Mouse (Mus musculus) lung, adult 2 months (tissue): ENCODE data around the gene Stambpl1. TPM values are rescaled to one million over a fixed set of nuclear protein-coding genes. Genes with fewer than 3 reads are reported as not detected.

Source experiments
- DNase-seq: peaks from one replicate; pipeline ENCODE4 v3.0.0; 2022
- H3K4me1 ChIP-seq: fragments of 200-500 bp; 2 replicates; pipeline ENCODE4 v1.6.1; 2011; ENCODE audit warnings: low read length; ENCODE audit not compliant: control insufficient read depth, insufficient read depth
- H3K4me3 ChIP-seq: fragments of 200-500 bp; replicated peaks from 2 replicates; pipeline ENCODE3; 2011; ENCODE audit warnings: low read depth, mild to moderate bottlenecking, control low read depth, low read length; ENCODE audit errors: extremely low read depth
- CTCF ChIP-seq: fragments of 200-500 bp; IDR thresholded peaks from 2 replicates; pipeline ENCODE4 v1.5.1; 2011; ENCODE audit warnings: mild to moderate bottlenecking, low read length, control low read depth; ENCODE audit not compliant: insufficient read depth
- POLR2A ChIP-seq: fragments of 200-500 bp; IDR thresholded peaks from 2 replicates; pipeline ENCODE4 v1.6.1; 2011; ENCODE audit warnings: low read depth, mild to moderate bottlenecking, control low read depth, low read length, borderline replicate concordance; ENCODE audit errors: extremely low read depth
- WGBS: fragments of 180-500 bp; shearing (Covaris S2); methylation state at CpG from one replicate; pipeline ENCODE4 v1.1.7; 2018; 5-methylcytosine and 5-hydroxymethylcytosine counted together
- polyA plus RNA-seq: library from polyadenylated mRNA; depleted of rRNA; stranded (reverse); fragments of >200 nt; gene quantifications from 2 replicates; pipeline ENCODE4 v1.2.3, GENCODE M21; 2012

Stambpl1 gene
- polyA plus RNA-seq, 1 experiment = 7.4 TPM

- WGBS = 59% methylated on average over 1 of the region's 1 CpGs
- H3K4me1 ChIP-seq = no peaks in the 10 kb centered on the region; the same call in 1 of the 2 replicates
Observed at GRCm38 (mm10) chr19:34268991-34269390, 77.0 kb downstream of the Stambpl1 start.

DNA sequence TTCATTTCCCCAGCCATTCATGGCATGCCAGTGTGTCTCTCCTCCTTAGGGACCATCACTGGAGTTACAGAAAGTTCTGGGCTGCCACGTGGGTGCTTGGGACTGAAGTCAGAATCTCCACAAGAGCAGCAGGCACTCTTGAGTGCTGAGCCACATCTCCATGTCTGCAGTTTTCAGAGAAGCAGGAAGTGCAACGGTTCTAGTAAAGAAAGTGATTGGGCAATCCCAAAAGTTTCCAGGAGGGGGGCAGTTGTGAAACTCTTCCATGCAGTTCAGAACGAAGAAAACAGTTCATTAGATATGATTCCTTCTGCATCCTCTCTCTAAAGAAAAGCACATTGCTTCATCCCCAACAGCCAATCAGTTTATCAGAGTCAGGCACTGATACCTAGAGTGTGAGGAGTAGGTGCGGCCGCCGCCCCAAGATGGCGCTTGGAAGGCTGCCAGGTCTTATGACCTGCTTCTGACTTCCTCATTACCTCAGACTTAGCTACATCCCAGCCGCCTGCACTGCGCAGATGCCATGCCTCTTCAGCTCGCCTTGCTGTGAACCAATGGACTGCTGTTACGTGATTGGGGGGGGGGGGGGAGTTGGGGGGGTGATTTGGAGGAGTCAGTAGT is 78.2 kb downstream of the Stambpl1 start:
- no peak for DNase-seq
- TF ChIP-seq POLR2A (no peak), CTCF (no peak)
- 67% methylated on average over 11 of the region's 11 CpGs for WGBS
- Histone ChIP-seq H3K4me3 (no peak overlapping the region), H3K4me1 (no peaks in the 10 kb centered on the region; the same call in 1 of the 2 replicates)

More at GRCm38 (mm10) chr19:34268991-34269390, 77.0 kb downstream of the Stambpl1 start:
- TF ChIP-seq POLR2A = no peak
- no peak for TF ChIP-seq CTCF
- H3K4me3 ChIP-seq = no peak overlapping the region
- no peak for DNase-seq

DNA sequence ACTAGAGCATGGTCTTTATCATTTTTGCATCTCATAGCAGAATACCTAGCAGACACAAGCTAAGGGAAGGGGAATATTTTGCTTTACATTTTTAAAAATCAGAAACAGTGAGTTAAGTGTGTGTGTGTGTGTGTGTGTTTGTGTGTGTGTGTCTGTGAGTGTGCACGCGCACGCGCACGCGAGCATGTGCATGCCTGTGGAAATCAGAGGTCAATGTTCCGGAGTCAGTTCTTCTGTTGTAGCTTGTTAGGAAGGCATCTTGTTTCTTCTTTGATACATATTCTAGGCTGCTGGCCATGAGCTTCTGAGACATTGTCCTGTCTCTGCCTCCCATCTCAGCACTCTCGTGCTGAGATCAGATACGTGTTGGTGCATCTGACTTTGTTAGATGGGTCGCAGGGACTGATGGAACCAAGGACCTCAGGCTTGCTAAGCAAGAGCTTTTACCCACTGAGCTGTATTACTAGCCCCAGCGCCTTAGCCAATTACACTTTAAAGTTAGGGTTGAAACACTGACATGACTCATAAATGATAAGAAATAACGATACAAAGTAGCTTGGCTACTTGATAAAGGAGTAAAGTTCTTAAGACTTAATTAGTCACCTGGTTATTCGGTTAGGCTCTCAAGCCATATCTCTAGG is 78.9 kb downstream of the Stambpl1 start:
- 92% methylated on average over 13 of the region's 13 CpGs for WGBS
- no peaks in the 10 kb centered on the region for H3K4me1 ChIP-seq
- TF ChIP-seq POLR2A (no peak), CTCF (no peak)
- no peak for DNase-seq
- H3K4me3 ChIP-seq = no peak overlapping the region

DNA sequence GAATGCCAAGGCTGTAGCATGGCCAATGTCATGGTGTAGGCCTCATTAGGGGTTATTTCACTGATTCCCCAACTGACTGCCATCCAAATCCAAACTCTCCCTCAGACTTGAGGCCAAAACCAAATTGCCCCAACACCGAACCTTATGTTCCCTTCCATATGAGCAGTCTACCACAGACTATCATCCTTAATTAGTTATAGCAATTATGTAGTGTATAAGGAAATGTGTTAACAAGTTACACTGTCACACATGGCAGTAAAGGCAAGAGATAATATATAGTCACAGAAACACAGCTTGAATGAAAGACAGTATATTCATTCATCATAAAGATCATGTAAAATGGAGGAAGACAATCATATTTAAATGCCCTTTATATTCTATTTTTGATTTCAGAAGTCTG is 81.0 kb downstream of the Stambpl1 start:
- WGBS = 98% methylated on average over 1 of the region's 1 CpGs
- Histone ChIP-seq H3K4me1 (no peaks in the 10 kb centered on the region), H3K4me3 (no peak overlapping the region)
- no peak for DNase-seq
- TF ChIP-seq CTCF (no peak), POLR2A (no peak)

- no peak for DNase-seq
Observed at GRCm38 (mm10) chr19:34278078-34278477, 86.0 kb downstream of the Stambpl1 start.

DNA sequence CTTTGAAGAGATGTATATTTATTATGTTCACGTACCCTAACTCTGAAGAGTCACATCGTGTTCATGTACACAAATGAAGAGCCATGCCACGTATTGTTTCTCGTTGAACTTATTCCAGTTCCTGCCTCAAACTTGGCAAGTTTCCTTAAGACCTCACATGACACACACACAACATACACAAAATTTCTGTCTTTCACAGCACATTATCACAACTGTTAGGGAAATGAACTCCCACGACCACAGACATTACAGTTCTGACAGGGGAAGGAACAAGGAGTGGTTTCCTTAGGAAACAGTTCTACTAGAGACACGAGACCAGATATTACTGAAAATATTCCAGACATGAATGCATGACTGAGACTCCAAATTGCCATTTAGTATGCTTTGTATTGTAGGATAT is 91.6 kb downstream of the Stambpl1 start:
- 36% methylated on average over 6 of the region's 6 CpGs for WGBS
- Histone ChIP-seq H3K4me3 (no peak overlapping the region), H3K4me1 (peaks cover 4% of the 10 kb centered on the region)
- no peak for DNase-seq
- TF ChIP-seq CTCF (no peak), POLR2A (no peak)

More at GRCm38 (mm10) chr19:34278078-34278477, 86.0 kb downstream of the Stambpl1 start:
- 56% methylated on average over 3 of the region's 3 CpGs for WGBS
- H3K4me1 ChIP-seq = peaks cover 3% of the 10 kb centered on the region; the same call in 1 of the 2 replicates
- no peak overlapping the region for H3K4me3 ChIP-seq
- TF ChIP-seq POLR2A (no peak), CTCF (no peak)

- DNase-seq = no peak
- TF ChIP-seq POLR2A (no peak), CTCF (peak; percentile 28; the same call in 1 of the 2 replicates)
- WGBS = 13% methylated on average over 10 of the region's 10 CpGs
- Histone ChIP-seq H3K4me3 (peak overlapping the region; percentile 61), H3K4me1 (peaks cover 4% of the 10 kb centered on the region)
Observed at GRCm38 (mm10) chr19:34284383-34284782, 92.4 kb downstream of the Stambpl1 start.

DNA sequence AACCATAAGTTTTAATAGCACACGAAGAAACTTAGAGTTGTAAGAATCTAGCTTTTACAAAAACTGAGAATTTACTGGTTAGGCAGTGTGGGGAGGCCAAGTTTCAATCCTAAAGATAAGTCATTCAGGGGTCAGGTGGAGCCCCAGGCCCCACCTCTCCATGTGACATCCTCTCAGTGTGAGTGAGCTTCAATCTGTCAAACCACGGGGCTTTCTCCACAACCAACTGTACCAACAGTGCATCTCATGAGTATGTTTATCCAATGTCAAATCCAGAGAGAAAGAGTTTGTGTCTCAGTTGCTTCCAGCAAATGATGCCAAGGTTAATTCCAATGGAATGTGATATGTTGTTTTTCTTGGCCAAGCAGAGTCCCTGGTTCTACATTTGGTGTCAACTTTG is 92.8 kb downstream of the Stambpl1 start:
- Histone ChIP-seq H3K4me3 (no peak overlapping the region), H3K4me1 (peaks cover 4% of the 10 kb centered on the region)
- TF ChIP-seq CTCF (no peak), POLR2A (no peak)
- DNase-seq = no peak
- 30% methylated on average over 2 of the region's 2 CpGs for WGBS

DNA sequence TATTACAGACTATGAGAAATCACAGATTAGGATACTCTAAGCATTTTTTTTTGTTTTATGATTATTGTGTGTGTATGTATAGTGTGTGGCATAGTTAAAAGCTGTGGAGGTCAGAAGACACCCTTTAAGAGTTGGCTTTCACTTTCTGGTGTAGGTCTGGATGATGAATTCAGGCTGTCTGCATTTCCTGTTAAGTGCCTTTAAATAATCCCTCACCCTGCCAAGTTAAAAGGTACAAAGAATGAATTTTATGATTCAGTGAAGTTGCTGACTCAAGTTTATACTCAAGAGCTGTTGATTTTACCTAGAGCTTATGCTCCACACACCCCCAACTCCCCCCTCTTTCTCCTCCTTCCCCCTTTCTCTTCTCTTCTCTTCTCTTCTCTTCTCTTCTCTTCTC is 95.2 kb downstream of the Stambpl1 start:
- no peak for TF ChIP-seq POLR2A
- no peak for TF ChIP-seq CTCF
- no peak overlapping the region for H3K4me3 ChIP-seq
- H3K4me1 ChIP-seq = peaks cover 4% of the 10 kb centered on the region
- no peak for DNase-seq
